Mouse (Mus musculus) gastrocnemius, adult 8-10 months (tissue): ENCODE results near the gene Slc22a14. TPM values are rescaled to one million over a fixed set of nuclear protein-coding genes. Genes with fewer than 3 reads are reported as not detected.
"Not testable (repeated sequence)": the region's sequence is repeated elsewhere in the genome, so short reads cannot be mapped to it uniquely, and the experiment has no call there.

Experiments
- DNase-seq, 2 experiments: peaks; one replicate each; pipeline ENCODE4 v3.0.0; 2022; ENCODE audit warnings: low spot score in 2 of 2
- total RNA-seq, 4 experiments: library from RNA; stranded (reverse); gene quantifications; 2 replicates each; pipeline ENCODE4 v1.2.4; 2022

Slc22a14 gene
- total RNA-seq, 4 experiments from 2014 or later = not detected

GRCm38 (mm10) chr9:119323260-119323645 is 42.1 kb downstream of the Slc22a14 start:
- DNase-seq = no peak

- DNase-seq = peak; percentile 99
Observed at GRCm38 (mm10) chr9:119322289-119323259, 42.8 kb downstream of the Slc22a14 start, which contains the start of gene Oxsr1. TSS of gene Oxsr1 (minus strand) at chr9:119322427.

GRCm38 (mm10) chr9:119321392-119322229 is 43.7 kb downstream of the Slc22a14 start:
- DNase-seq = peak in 1 of 2 experiments; percentile 68

- DNase-seq = no peak
Observed at GRCm38 (mm10) chr9:119320946-119321345, 44.4 kb downstream of the Slc22a14 start.

GRCm38 (mm10) chr9:119320446-119320845 is 44.9 kb downstream of the Slc22a14 start:
- DNase-seq = no peak

- DNase-seq = no peak
Observed at GRCm38 (mm10) chr9:119318891-119319290, 46.5 kb downstream of the Slc22a14 start.

GRCm38 (mm10) chr9:119313096-119313495 is 52.3 kb downstream of the Slc22a14 start:
- no peak for DNase-seq

GRCm38 (mm10) chr9:119309067-119309466 is 56.3 kb downstream of the Slc22a14 start:
- DNase-seq = no peak

- DNase-seq = no peak
Observed at GRCm38 (mm10) chr9:119305863-119306262, 59.5 kb downstream of the Slc22a14 start.

- no peak for DNase-seq
Observed at GRCm38 (mm10) chr9:119298563-119298962, 66.8 kb downstream of the Slc22a14 start.

- DNase-seq = no peak
Observed at GRCm38 (mm10) chr9:119297696-119298095, 67.7 kb downstream of the Slc22a14 start.

- no peak for DNase-seq
Observed at GRCm38 (mm10) chr9:119290791-119291190, 74.6 kb downstream of the Slc22a14 start.

GRCm38 (mm10) chr9:119280894-119281682 is 84.3 kb downstream of the Slc22a14 start:
- DNase-seq = no peak

GRCm38 (mm10) chr9:119278031-119278430 is 87.3 kb downstream of the Slc22a14 start:
- no peak for DNase-seq

- DNase-seq = no peak
Observed at GRCm38 (mm10) chr9:119276321-119276720, 89.0 kb downstream of the Slc22a14 start.

GRCm38 (mm10) chr9:119274814-119275213 is 90.5 kb downstream of the Slc22a14 start:
- DNase-seq = not testable (repeated sequence)

- DNase-seq = no peak
Observed at GRCm38 (mm10) chr9:119271496-119271895, 93.9 kb downstream of the Slc22a14 start.

- no peak for DNase-seq
Observed at GRCm38 (mm10) chr9:119268588-119269145, 96.7 kb downstream of the Slc22a14 start.

- DNase-seq = no peak
Observed at GRCm38 (mm10) chr9:119268120-119268519, 97.2 kb downstream of the Slc22a14 start.

GRCm38 (mm10) chr9:119266121-119266395 is 99.3 kb downstream of the Slc22a14 start:
- DNase-seq = not testable (repeated sequence)
